Mouse (Mus musculus) heart, embryonic 12.5 days (tissue): ENCODE measurements around the gene Alg11. TPM values are rescaled to one million over a fixed set of nuclear protein-coding genes. Genes with fewer than 3 reads are reported as not detected.
A peak's percentile ranks its signal among the peaks of the same experiment; 100 is the strongest.

Experiments used
- ATAC-seq: fragments of 200-750 bp; cut with Nextera tagmentation; 2 replicates; pipeline ENCODE4 v1.8.0; 2017; ENCODE audit warnings: moderate TSS enrichment, moderate library complexity; ENCODE audit not compliant: insufficient number of reproducible peaks, low FRiP score
- H3K27ac ChIP-seq: fragments of 300-500 bp; sonication (generic); 2 replicates; pipeline ENCODE4 v1.5.1; 2016; ENCODE audit warnings: mild to moderate bottlenecking, moderate library complexity; ENCODE audit not compliant: poor library complexity, severe bottlenecking
- H3K27me3 ChIP-seq: fragments of 300-500 bp; sonication (generic); replicated peaks from 2 replicates; pipeline ENCODE4 v1.6.1; 2016; ENCODE audit warnings: mild to moderate bottlenecking, moderate library complexity
- H3K36me3 ChIP-seq: fragments of 300-500 bp; sonication (generic); 2 replicates; pipeline ENCODE4 v1.6.1; 2016; ENCODE audit warnings: mild to moderate bottlenecking, moderate library complexity
- H3K4me1 ChIP-seq: fragments of 300-500 bp; sonication (generic); replicated peaks from 2 replicates; pipeline ENCODE4 v1.6.1; 2016; ENCODE audit warnings: mild to moderate bottlenecking
- H3K4me2 ChIP-seq: fragments of 300-500 bp; sonication (generic); 2 replicates; pipeline ENCODE4 v1.6.1; 2016; ENCODE audit warnings: mild to moderate bottlenecking, moderate library complexity
- H3K4me3 ChIP-seq: fragments of 300-500 bp; sonication (generic); 2 replicates; pipeline ENCODE4 v1.5.1; 2016; ENCODE audit warnings: mild to moderate bottlenecking
- H3K9ac ChIP-seq: fragments of 300-500 bp; sonication (generic); 2 replicates; pipeline ENCODE4 v1.6.1; 2016; ENCODE audit warnings: mild to moderate bottlenecking, moderate library complexity
- H3K9me3 ChIP-seq: fragments of 300-500 bp; sonication (generic); replicated peaks from 2 replicates; pipeline ENCODE4 v1.6.1; 2016; ENCODE audit warnings: mild to moderate bottlenecking, moderate library complexity
- WGBS: fragments of 180-500 bp; shearing (Covaris S2); methylation state at CpG from one replicate; pipeline ENCODE4 v1.1.7; 2016; 5-methylcytosine and 5-hydroxymethylcytosine counted together
- polyA plus RNA-seq: library from polyadenylated mRNA; unstranded; fragments of >200 nt; fragmentation: Nextera tagmentation; extraction: Ambion mirVana; gene quantifications from 2 replicates; pipeline ENCODE4 v1.2.1, GENCODE M21; 2016

Gene Alg11
- 27.9 and 29.1 TPM in 2 replicates for polyA plus RNA-seq

DNA sequence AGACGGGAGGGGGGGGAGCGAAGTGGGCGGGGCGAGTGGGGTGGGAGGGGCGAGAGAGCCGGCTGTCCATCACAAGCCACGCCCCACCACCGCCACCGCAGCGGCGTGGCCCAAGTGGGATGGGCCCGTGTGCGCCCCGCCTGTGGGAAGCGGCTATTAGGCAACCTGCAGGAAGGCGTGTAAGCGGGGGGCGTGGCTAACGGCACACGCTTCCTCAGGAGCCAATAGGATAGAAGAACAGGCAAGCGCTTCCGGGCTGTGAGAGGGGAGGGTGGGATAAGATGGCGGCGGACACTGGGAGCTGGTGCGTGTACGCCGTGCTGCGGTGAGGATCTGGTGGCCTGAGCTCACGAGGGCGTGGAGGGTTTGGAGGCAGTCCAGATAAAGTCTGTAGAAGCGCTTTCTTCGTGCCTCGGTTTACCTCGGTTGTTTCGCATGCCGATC lies at the start of gene Alg11:
Gene Alg11 (plus strand): TSS at position 276 of the 444 bp plus-strand sequence.
- ATAC-seq = peak; percentile 100
- peak within 1 kb of the TSS; percentile 84 for H3K4me2 ChIP-seq
- 0 out of 2 replicates have a peak within 1 kb of the TSS, but pooled peaks have one; percentile 22 for H3K27ac ChIP-seq
- peaks cover 16% of the 10 kb centered on the region for H3K27me3 ChIP-seq
- H3K9me3 ChIP-seq = no peaks in the 10 kb centered on the region
- under 1% methylated on average over 36 of the region's 36 CpGs for WGBS
- peaks cover 26% of the 10 kb centered on the region for H3K36me3 ChIP-seq
- H3K4me3 ChIP-seq = peak within 1 kb of the TSS; percentile 76
- H3K4me1 ChIP-seq = peaks cover 3% of the 10 kb centered on the region; the same call in 1 of the 2 replicates
- peak within 1 kb of the TSS; percentile 75 for H3K9ac ChIP-seq

DNA sequence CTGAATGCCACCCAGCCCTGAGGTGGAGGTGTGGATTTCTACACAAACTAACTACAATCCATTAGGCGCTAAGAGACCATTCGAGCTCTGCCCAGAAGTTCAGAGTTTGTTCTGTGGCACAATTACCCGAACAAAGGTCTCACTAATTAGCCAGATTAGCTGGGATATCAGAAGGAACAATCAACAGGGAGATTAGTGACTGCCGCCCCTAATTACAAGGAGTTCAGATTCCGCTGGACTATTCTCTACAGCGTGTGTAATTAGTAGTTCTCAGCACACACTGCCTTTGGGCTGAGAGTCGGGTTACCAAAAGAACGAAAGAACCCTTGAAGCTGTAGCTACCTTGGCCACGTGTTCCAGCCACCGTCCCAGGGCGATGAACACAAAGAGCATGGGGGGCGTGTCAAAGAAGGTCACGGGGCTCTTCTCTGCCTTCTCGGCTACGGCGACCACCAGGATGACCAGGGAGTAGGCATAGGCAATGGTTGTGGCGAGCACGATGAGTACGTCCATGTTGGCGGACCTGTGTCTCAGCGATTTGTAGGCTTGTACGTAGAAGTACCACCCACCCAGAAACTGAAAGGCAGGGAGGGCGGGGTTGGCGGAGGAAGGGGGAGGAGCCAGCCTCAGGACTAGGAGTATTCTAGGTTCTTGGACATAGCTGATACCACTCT lies 47.4 kb upstream of the Alg11 start:
- Histone ChIP-seq H3K4me1 (no peaks in the 10 kb centered on the region), H3K27ac (no peak overlapping the region), H3K9me3 (no peaks in the 10 kb centered on the region), H3K27me3 (no peaks in the 10 kb centered on the region), H3K9ac (no peak overlapping the region), H3K4me2 (no peak overlapping the region), H3K36me3 (peaks cover 9% of the 10 kb centered on the region; the same call in 1 of the 2 replicates), H3K4me3 (peak overlapping the region; percentile 10; the same call in 1 of the 2 replicates)
- WGBS = 72% methylated on average over 24 of the region's 24 CpGs
- no peak for ATAC-seq

DNA sequence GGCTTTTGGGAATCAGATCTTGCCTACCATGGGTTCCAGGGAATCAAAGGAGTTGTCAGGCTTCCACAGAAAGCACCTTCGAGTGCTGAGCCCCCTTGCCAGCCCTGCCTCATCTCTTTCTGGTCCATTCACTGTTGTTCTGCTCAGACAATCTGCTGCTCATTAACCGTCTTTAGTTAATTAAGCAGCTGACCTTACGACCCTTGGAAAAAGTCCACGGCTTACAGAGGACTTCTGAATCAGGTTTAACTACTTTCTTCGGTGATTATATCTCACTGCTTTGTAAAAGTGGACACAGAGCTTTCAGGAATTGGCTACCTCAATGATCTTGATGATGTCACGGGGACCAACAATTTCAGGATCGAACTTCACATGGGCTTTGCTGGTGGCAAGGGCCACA lies 42.8 kb upstream of the Alg11 start:
- Histone ChIP-seq H3K27ac (no peak overlapping the region), H3K9ac (no peak overlapping the region), H3K4me3 (no peak overlapping the region), H3K4me2 (no peak overlapping the region), H3K4me1 (no peaks in the 10 kb centered on the region), H3K36me3 (no peaks in the 10 kb centered on the region), H3K9me3 (no peaks in the 10 kb centered on the region), H3K27me3 (no peaks in the 10 kb centered on the region)
- no peak for ATAC-seq
- 77% methylated on average over 7 of the region's 7 CpGs for WGBS

DNA sequence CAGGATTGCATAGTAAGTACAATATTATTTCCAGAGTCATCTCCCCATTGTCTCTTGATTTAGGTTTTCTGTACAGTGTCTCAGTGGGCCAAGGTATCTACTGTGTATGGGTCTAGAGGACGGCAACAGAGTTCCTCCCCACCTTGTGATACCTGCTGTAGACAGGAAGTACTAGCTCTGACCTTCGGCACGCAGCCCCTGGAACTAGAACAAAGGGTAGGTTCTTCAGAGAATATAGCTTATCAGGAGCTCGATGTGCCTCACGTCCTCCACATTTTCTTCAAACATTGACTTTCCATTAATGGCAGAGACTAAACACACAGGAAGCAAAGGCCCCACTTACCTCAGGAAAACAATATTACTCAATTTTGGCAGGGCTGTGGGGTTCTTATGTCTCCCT lies 41.0 kb upstream of the Alg11 start:
- Histone ChIP-seq H3K9me3 (no peaks in the 10 kb centered on the region), H3K4me1 (no peaks in the 10 kb centered on the region), H3K27me3 (no peaks in the 10 kb centered on the region), H3K9ac (no peak overlapping the region), H3K4me3 (no peak overlapping the region), H3K36me3 (no peaks in the 10 kb centered on the region), H3K27ac (no peak overlapping the region), H3K4me2 (no peak overlapping the region)
- ATAC-seq = no peak
- WGBS = 59% methylated on average over 5 of the region's 5 CpGs

DNA sequence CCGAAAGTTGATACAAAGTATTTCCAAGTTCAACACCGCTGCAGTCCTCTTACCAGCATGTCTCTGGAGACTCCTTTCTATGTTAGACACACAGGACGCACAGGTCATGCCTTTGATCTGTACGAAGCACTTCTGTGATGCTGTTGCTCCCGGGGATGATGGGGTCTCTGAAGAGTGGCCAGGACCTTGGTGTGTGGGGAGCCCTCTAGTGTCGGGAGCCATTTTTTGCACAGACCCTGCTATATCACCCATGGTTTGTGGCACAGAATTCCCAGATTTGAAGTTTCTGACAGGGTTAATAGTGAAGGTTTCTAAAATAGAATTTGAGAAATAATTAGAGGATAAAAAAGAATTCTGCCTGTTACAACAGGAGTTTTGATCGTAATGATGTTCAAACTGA lies 38.3 kb upstream of the Alg11 start:
- Histone ChIP-seq H3K36me3 (no peaks in the 10 kb centered on the region), H3K9ac (no peak overlapping the region), H3K4me3 (no peak overlapping the region), H3K9me3 (no peaks in the 10 kb centered on the region), H3K4me2 (no peak overlapping the region), H3K4me1 (no peaks in the 10 kb centered on the region), H3K27me3 (no peaks in the 10 kb centered on the region), H3K27ac (no peak overlapping the region)
- ATAC-seq = no peak
- WGBS = 55% methylated on average over 7 of the region's 7 CpGs

DNA sequence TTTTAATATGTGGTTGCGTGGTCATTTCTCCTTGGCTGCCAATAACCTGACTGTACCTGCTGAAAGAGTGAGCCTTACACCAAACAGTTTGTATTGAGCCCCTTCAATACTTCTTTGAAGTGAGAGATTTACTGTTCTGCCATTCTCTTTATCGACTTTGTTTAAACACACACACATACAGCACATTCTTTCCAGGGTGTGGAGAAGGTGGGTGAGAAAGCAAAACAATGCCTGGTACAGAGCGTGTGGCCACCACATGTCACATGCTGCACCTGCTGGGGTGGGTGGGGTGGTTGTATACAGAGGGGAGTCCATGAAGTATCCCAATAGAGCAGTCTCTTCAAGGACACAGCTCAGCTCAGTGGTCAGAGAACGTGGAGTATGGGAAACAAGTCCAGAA lies 35.3 kb upstream of the Alg11 start:
- Histone ChIP-seq H3K27ac (no peak overlapping the region), H3K4me2 (no peak overlapping the region), H3K36me3 (no peaks in the 10 kb centered on the region), H3K4me3 (no peak overlapping the region), H3K9me3 (no peaks in the 10 kb centered on the region), H3K27me3 (no peaks in the 10 kb centered on the region), H3K4me1 (no peaks in the 10 kb centered on the region), H3K9ac (no peak overlapping the region)
- WGBS = 73% methylated on average over 4 of the region's 4 CpGs
- ATAC-seq = no peak

DNA sequence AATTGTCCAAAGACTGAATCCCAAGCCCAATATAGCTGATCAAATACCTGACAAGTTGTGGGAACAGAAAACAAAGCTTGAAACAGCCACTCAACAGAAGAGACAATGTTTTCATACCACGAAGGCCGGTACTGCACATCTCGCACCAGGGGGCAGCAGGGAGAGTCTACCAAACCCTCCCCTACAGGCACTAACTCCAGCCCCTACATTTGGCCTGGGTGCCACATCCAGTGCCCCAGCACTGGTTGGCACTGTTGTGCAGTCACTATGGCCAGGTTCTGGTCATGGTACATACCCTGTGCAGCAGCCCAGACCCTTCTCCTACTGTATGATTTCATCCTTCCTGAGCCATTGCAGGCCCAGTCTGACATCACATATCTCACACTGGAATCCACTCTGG lies 31.5 kb upstream of the Alg11 start:
- no peak overlapping the region for H3K27ac ChIP-seq
- H3K4me1 ChIP-seq = no peaks in the 10 kb centered on the region
- no peaks in the 10 kb centered on the region for H3K36me3 ChIP-seq
- H3K9me3 ChIP-seq = no peaks in the 10 kb centered on the region
- no peak overlapping the region for H3K4me3 ChIP-seq
- 90% methylated on average over 3 of the region's 3 CpGs for WGBS
- no peak overlapping the region for H3K9ac ChIP-seq
- no peak for ATAC-seq
- H3K4me2 ChIP-seq = no peak overlapping the region
- H3K27me3 ChIP-seq = no peaks in the 10 kb centered on the region

DNA sequence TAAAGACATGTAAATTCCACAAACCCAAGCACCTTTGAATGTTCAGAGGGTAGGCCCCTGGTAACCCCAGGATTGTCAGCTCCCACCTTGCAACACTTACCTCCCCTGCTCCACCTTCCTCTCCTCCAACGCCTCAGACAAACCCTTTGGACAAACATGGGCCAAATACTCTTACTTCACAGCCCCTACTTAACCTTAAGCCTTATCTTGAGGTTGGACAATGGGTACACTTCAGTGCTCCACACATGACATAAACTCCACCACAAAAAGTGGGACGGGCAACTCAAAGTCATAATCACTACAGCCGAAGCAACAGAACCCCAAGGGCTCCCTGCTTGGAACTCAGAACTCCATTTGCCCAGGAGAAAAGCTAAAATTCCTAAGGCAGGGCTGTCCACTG lies 29.5 kb upstream of the Alg11 start:
- Histone ChIP-seq H3K36me3 (no peaks in the 10 kb centered on the region), H3K9me3 (no peaks in the 10 kb centered on the region), H3K9ac (no peak overlapping the region), H3K27ac (no peak overlapping the region), H3K4me1 (no peaks in the 10 kb centered on the region), H3K27me3 (no peaks in the 10 kb centered on the region), H3K4me2 (no peak overlapping the region), H3K4me3 (no peak overlapping the region)
- WGBS = 73% methylated on average over 3 of the region's 3 CpGs
- no peak for ATAC-seq

DNA sequence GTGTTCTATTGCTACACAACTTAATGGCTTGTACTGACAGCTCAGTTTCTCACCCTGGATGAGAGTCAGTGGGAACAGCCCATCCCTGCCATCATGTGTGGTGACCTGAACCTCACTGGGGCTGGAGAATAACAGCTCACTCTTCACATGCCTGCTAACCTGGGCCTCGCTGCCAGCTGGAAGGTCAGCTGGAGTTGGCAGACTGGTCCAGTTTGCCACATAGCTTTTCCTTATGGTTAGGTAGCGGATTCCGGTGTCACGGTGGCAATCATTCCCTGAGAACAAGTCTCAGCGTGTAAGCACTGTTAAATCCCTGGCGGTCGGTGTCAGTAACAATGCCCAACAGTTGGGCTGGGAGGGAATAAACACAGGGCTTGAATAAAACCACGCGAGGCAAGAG lies 24.4 kb upstream of the Alg11 start:
- peaks cover 17% of the 10 kb centered on the region for H3K4me1 ChIP-seq
- H3K9me3 ChIP-seq = no peaks in the 10 kb centered on the region
- no peak overlapping the region for H3K9ac ChIP-seq
- no peaks in the 10 kb centered on the region for H3K36me3 ChIP-seq
- no peak overlapping the region for H3K4me2 ChIP-seq
- no peak for ATAC-seq
- 92% methylated on average over 9 of the region's 9 CpGs for WGBS
- H3K4me3 ChIP-seq = no peak overlapping the region
- no peak overlapping the region for H3K27ac ChIP-seq
- no peaks in the 10 kb centered on the region; the same call in 1 of the 2 replicates for H3K27me3 ChIP-seq

DNA sequence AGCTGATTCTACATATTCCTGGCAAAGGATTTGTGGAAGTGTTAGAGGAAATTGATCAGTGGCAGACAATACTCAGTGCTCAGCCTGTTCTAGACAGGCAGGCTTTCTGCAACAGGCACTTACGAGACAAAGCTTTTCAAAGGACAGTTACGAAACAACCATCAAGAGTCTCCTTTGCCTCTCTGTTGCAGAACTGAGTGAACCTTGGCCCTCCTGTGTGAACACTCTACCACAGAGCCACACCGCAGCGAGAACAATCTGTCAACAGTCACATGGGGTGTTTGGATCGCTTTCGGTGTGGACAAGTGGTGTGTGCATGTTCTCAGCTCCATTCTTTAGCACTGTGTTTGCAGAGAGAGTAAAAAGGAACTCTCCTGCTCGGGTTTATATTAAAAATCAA lies 23.5 kb upstream of the Alg11 start:
- ATAC-seq = no peak
- Histone ChIP-seq H3K9me3 (no peaks in the 10 kb centered on the region), H3K4me3 (no peak overlapping the region), H3K27me3 (no peaks in the 10 kb centered on the region; the same call in 1 of the 2 replicates), H3K4me2 (no peak overlapping the region), H3K9ac (no peak overlapping the region), H3K4me1 (peaks cover 17% of the 10 kb centered on the region), H3K27ac (no peak overlapping the region), H3K36me3 (no peaks in the 10 kb centered on the region)
- 64% methylated on average over 7 of the region's 7 CpGs for WGBS

DNA sequence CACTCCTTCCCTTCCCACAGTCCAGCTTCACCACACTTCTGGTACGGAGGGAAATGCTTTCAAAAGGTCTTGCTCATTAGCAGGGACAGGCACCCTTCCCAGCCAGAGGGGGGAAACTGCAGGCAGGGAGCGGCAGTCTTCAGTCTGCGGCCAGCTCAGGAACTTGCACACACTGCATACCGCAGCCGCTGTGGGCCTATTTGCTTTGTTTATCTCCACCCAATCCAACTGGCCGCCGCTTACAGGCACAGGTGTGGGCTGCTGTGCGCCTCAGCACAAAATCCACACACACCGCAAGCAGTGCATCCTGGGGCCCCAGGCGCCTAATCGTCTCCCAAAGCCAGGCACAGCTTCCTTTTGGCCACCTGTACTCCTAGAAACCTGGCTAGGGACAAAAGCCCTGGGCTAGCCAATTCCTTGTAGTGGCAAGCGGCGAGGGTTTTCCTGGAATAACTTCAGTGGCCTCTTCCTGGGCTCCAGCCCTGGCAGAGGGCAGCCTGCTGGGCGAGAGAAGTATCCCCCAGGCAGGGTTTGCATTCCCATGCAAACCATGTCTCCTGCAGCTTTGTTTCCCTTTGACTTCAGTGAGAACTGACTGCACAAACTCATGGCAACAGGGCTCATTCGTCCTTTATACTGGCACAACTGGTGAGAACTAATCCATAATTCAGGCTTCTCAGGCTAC lies 20.9 kb upstream of the Alg11 start:
- H3K27me3 ChIP-seq = no peaks in the 10 kb centered on the region; the same call in 1 of the 2 replicates
- no peak overlapping the region for H3K4me3 ChIP-seq
- H3K9me3 ChIP-seq = no peaks in the 10 kb centered on the region
- no peaks in the 10 kb centered on the region for H3K36me3 ChIP-seq
- 0 out of 2 replicates have a peak overlapping the region, but pooled peaks have one; percentile 6 for H3K9ac ChIP-seq
- peak overlapping the region; percentile 40 for H3K4me2 ChIP-seq
- WGBS = 16% methylated on average over 15 of the region's 15 CpGs
- ATAC-seq = no peak
- no peak overlapping the region for H3K27ac ChIP-seq
- H3K4me1 ChIP-seq = peaks cover 17% of the 10 kb centered on the region
